Mouse (Mus musculus) T-helper 1 cell (primary cell): ENCODE measurements around the gene Gm49388.

ENCODE experiments used
- in situ Hi-C: fragments of 300-600 bp; cut with MboI, MseI; formaldehyde crosslinking; loops from one replicate; pipeline ENCODE4 v1.15.1; 2025; ENCODE audit warnings: high pct_unique_total_duplicates

Gene Gm49388

GRCm38 (mm10) chr7:127768346-127768996, 16.9 kb upstream of the Gm49388 start:
- in situ Hi-C loops = no loop called here

GRCm38 (mm10) chr7:127768997-127769593, 16.3 kb upstream of the Gm49388 start:
- in situ Hi-C loops = no loop called here

GRCm38 (mm10) chr7:127769651-127770038, 15.8 kb upstream of the Gm49388 start, which contains the start of gene Orai3:
Gene Orai3, plus strand, starts transcription at chr7:127769815.
- in situ Hi-C loops = no loop called here

- in situ Hi-C loops = no loop called here
These were observed 15.1 kb upstream of the Gm49388 start for GRCm38 (mm10) chr7:127770039-127770905.

- in situ Hi-C loops = no loop called here
These were observed 14.1 kb upstream of the Gm49388 start for GRCm38 (mm10) chr7:127771262-127771661.

- in situ Hi-C loops = no loop called here
These were observed 13.3 kb upstream of the Gm49388 start for GRCm38 (mm10) chr7:127772080-127772479.

- in situ Hi-C loops = no loop called here
These were observed 12.9 kb upstream of the Gm49388 start for GRCm38 (mm10) chr7:127772557-127772956.

- in situ Hi-C loops = no loop called here
These were observed 11.6 kb upstream of the Gm49388 start for GRCm38 (mm10) chr7:127773664-127774384.

- in situ Hi-C loops = loop anchor here (5.0 kb wide), 1 partner anchor 66 kb away; no protein-coding TSS in a partner anchor
These were observed 9.6 kb upstream of the Gm49388 start for GRCm38 (mm10) chr7:127775837-127776236.

- in situ Hi-C loops = loop anchor here (5.0 kb wide), 1 partner anchor 66 kb away; no protein-coding TSS in a partner anchor
These were observed 9.0 kb upstream of the Gm49388 start, which contains the start of gene Setd1a for GRCm38 (mm10) chr7:127776426-127776825. Gene Setd1a, plus strand, starts transcription at chr7:127776670.

- in situ Hi-C loops = loop anchor here (5.0 kb wide), 1 partner anchor 65 kb away; no protein-coding TSS in a partner anchor
These were observed 8.4 kb upstream of the Gm49388 start for GRCm38 (mm10) chr7:127776878-127777473.

- in situ Hi-C loops = loop anchor here (5.0 kb wide), 1 partner anchor 65 kb away; no protein-coding TSS in a partner anchor
These were observed 7.7 kb upstream of the Gm49388 start for GRCm38 (mm10) chr7:127777474-127778266.

GRCm38 (mm10) chr7:127778350-127778749, 7.1 kb upstream of the Gm49388 start:
- in situ Hi-C loops = loop anchor here (5.0 kb wide), 1 partner anchor 64 kb away; no protein-coding TSS in a partner anchor

- in situ Hi-C loops = no loop called here
These were observed 11.9 kb downstream of the Gm49388 start for GRCm38 (mm10) chr7:127797076-127797845.

- in situ Hi-C loops = no loop called here
These were observed 13.2 kb downstream of the Gm49388 start for GRCm38 (mm10) chr7:127798591-127798990.

- in situ Hi-C loops = no loop called here
These were observed 13.8 kb downstream of the Gm49388 start for GRCm38 (mm10) chr7:127799211-127799610.

GRCm38 (mm10) chr7:127799738-127800137, 14.3 kb downstream of the Gm49388 start:
- in situ Hi-C loops = no loop called here

- in situ Hi-C loops = no loop called here
These were observed 15.1 kb downstream of the Gm49388 start, which contains the start of gene Hsd3b7 for GRCm38 (mm10) chr7:127800435-127801009. Gene Hsd3b7, plus strand, starts transcription at chr7:127800604.
